Mouse (Mus musculus): ENCODE results near the gene Cct2.
A peak's percentile ranks its signal among the peaks of the same experiment; 100 is the strongest.

Cct2 gene

DNA sequence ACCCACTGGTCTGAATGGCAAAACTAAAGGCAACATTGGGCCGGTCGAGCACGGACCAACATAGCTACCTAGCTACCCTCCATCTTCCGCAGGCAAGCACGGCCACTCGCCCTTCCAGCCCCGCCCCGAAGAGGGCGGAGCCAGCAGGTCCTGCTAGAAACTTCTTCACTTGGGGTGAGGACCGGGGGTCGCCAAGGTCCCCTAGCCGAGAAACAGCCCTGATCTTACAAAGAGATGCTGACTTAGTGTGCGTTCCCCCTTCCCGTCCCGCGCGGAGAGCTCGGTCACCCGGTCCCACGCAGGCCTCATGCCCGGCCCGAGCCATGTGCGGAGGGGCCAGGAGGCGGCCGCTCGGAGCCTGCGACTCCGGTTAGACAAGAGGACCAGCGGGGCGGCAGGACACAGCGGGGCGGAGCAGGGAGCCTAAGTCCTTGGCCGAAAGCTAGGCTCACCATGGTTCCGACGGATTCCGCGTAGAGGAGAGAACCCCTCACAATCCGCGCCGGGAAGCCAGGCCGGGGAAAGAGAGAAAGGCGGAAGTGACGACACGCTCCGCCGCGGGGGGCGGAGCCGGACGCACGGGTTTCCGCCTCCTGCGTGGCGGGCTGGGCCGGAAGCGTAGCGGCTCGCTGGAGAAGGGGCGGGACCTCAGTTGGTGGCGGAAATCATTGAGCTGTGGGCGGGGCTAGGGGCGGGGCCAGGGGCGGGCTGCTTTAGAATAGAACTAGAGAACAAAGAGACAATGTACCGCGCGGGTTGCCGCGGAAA lies at the start of gene Cct2:
Cct2 (minus strand) TSS at position 561 of the 768 bp plus-strand sequence.
- DNase-seq = peak; percentile 92

DNA sequence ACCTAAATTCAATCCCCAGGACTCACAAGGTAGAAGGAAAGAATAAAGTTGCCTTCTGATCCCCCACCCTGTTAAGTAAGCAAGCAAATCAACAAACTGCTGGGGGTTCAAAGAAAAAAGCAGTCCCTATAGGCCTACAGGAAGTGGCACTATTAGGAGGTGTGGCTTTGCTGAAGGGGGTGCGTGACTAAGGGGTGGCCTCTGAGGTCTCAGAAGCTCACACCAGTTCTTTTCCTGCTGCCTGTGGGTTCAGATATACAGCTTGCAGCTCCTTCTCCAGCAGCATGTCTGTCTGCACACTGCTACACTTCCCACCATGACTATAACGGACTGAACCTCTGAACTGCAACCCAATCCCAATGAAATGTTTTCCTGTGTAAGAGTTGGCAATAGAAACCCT lies 48.9 kb upstream of the Cct2 start:
- DNase-seq = no peak

DNA sequence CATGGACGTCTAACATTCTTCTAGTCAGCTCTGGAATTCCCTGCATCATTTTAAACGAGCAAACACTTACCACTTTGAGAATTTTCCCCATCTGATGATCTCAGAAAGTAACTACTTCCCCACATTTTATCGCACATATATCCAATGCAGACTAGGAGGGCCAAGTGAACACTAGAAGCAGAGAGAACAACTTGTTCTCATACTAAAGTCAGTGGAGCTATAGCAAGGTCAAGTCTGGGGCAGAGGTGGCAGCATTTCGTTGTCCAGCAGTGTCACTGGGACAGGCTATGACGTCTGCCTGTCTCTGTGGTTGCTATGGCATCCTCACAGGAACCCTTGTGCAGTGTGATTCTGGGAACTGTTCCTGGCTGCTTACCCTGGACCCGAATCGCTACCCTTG lies 47.8 kb upstream of the Cct2 start:
- DNase-seq = no peak

DNA sequence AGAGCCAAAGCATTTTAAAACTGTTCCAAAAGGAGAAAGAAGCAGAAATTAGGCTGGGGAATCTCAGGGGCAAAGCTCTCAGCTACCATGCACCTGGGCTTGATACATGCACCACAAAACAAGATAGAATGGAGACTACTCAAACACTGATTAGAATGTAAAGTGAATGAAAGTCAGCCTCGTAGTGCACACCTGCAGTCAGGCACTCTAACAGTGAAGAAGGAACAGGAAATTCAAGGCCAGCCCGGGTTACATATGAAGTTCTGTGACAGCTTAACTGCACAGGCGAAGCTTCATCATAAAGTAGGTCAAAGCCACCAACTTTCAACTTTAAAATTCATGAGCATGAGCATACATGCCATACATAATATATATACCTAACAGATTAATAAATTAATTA lies 46.7 kb upstream of the Cct2 start:
- no peak for DNase-seq

DNA sequence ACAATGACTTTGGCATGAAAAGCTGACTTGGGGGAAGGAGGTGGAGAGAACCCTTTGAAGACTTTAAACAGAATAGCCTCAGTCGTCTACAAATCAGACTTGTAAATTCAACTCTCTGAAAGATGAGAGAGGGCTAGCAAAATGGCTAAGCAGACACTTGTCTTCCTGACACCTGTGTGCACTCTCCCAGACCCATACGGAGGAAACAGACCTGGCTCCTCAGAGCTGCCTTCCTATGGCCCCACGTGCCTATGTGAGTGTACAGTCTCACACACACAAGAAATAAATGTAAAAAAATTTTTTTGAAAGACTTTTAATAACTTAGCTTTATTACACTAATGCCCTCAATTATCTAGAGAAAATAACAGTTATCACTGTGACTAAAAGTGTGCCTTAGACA lies 43.1 kb upstream of the Cct2 start:
- no peak for DNase-seq

GRCm38 (mm10) chr10:117106244-117106643 lies 42.6 kb upstream of the Cct2 start:
- no peak for DNase-seq

GRCm38 (mm10) chr10:117105015-117105414 lies 41.4 kb upstream of the Cct2 start:
- no peak for DNase-seq

DNA sequence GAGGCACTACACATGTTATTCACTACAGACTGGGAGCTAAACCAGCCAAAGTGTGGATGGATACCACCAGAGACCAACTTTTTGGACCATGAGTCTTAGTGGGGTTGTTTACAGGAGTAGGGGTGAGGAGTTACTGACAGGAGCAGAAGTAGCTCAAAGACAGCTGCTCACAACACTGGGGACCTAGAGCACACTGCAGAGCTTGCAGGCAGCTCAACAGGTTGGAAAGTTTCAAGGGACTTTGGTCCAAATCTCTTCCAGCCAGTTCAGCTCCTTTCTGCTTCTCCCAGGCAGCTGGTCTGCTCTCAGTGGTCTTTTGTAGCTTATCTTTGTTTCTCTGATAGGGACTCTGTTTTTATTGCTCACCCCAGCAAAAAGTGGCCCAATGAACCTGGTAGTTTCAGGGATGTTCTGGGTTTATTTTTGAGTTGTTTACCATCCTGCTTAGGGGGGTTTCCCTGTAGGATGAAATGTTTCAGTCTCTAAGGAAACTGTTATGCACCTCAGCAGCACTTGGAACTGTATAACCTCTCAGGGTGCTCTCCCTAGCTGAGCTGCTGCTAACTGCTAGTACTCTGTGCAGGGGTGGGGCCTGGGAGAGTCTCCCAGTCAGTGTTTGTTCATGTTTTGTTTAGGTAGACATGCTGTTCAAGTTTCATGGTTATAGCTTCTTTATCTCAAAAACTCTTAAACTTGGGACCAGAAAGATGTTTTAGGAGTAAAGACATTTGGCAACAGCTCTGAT lies 40.4 kb upstream of the Cct2 start:
- DNase-seq = no peak

DNA sequence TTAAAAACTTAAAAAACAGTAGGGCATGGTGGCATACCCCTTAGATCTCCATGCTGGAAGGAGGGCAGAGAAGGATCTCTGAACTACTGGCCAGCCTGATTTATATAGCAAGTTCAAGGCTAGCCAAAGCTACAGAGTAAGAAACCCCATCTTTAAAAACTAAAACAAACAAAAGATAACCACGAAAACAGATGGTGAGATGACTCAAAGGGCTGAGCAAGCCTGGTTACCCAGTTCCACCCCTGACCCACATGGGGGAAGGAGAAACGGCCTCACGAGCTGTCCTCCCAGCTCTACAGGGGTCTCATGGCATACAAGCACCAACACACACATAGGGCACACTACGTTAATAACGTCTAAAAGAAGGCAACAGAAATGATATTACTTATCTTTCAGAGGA lies 36.6 kb upstream of the Cct2 start:
- DNase-seq = no peak

DNA sequence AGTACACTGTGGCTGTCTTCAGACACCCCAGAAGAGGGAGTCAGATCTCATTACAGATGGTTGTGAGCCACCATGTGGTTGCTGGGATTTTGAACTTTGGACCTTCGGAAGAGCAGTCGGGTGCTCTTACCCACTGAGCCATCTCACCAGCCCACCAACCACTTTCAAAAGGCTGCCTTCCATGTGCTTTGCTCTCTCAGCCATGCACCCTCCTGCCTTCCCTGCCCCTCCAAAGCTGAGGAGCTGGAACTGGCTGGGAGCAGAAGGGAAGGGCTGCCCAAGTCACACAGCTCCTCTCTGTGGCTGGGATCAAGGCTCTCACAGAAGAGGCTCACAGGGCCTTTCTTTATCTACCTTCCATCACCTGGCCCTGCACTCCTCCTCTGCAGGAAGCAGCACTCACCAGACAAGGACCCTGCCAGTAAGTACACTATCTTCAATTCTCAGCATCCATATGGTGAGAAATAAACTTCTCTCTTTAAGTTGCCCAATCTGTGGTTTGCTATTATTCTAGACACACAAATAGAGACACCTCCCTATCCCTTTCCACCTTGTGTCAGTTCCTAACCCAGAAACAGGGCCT lies 33.6 kb upstream of the Cct2 start:
- no peak for DNase-seq

- DNase-seq = no peak
These were observed 32.5 kb upstream of the Cct2 start for GRCm38 (mm10) chr10:117096096-117096495.

DNA sequence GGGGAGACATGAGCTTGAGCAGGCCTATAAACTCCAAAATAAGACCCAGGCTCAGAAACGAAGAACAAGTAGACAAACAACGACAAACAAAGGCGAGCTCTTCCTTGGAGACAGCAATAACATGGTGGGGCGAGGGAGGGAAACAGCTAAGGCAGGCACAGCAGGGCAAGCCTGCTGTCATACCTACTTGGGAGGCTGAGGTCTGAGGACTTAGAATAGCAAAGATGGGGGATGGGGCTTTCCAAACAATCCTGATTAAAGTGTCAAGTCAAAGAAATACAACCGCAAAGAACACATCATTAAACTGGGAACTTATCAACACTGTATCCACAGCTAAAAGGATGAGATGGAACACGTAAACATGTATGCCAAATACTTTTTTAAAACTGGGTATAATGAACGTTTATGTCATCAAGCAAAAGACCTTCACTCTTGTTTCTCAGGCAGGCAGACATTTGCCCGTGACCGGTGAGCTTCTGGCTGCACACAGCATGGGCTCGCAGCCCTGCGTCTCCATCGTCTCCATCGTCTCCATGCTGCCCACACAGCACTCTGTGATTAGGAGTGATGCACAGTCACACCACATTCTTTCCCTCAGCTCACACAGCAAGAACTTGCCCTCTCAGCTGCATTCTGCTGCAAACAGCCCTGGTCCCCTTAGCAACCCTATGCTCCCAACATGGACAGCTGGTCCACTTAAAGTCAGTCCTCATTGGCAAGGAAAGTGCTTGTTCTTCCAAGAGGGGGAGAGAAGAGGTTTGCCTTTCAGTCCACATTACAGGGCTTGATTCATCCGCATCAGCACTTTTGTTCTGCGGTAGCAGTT lies 31.1 kb upstream of the Cct2 start:
- no peak for DNase-seq

- DNase-seq = no peak
These were observed 26.0 kb upstream of the Cct2 start for GRCm38 (mm10) chr10:117089628-117090027.

GRCm38 (mm10) chr10:117081914-117082359 lies 18.3 kb upstream of the Cct2 start:
- DNase-seq = no peak

DNA sequence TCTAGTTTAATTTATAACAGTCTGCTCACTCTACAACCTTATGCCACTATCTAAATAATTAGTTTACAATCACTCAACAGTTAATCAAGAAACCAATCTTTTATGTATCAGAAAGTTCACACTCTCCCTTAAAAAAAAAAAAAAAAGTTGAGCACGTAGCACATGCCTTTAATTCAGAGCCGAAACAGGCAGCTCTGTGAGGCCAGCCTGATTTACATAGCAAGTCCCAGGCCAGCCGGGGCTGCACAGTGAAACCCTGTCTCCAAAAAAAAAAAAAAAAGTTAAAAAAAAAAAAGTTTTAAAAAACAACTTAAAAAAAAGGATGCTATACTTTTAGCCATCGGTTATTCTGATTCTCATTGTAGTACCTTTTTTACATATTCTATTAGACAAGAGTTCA lies 17.7 kb upstream of the Cct2 start:
- DNase-seq = no peak

- DNase-seq = peak; percentile 13
These were observed 14.7 kb upstream of the Cct2 start for GRCm38 (mm10) chr10:117078284-117078683.

DNA sequence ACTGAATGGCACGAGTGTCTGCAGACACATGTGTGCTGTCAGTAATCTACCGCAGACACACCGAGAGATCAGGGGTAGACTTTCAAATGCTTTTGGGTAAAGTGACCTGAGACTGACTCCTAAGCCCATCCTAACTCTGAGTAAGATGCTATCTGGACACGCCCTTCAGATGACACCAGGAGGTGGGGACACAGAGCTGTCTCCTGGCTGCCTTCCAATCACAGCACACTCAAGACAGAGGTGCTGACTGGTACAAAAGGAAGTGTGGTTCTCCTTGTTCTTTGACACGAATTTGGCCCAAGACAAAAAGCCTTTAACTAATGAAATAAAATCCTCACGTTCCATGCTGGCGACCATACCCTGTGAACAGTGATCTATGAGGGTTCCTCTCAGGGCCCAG lies 9.6 kb upstream of the Cct2 start:
- DNase-seq = no peak

DNA sequence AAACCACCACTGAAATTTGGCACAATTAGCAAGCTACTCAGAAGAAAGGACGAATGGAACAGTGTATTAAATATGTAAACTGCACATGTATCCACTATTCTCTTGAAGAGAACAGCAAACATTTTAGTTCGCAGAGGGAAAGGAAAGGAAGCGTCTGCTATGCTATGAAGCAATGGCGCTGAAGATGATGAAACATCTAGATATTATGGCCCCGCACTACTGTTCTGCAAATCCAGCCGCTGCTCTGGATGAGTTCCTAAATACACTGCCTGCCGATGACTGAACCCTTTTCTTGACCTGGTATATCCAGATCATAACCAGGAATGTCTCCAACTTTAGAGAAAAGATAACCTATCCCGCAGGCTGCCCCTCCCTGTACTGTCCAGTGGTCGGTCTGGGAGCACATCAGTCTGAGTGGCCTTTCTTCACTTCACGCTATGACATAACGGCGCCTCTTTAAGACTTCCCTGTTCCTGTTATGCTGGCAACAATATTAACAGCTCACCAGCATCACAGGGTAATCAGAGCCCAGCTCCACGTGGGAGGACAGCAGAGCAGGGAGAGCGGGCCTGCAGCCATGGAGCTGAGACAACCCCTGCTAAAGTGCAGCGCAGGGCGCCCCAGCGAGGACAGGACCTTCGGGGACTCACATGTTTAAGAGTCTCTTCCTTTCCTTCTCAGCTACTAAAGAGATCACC lies 8.7 kb upstream of the Cct2 start:
- no peak for DNase-seq

- no peak for DNase-seq
These were observed 5.5 kb upstream of the Cct2 start for GRCm38 (mm10) chr10:117069109-117069508.

DNA sequence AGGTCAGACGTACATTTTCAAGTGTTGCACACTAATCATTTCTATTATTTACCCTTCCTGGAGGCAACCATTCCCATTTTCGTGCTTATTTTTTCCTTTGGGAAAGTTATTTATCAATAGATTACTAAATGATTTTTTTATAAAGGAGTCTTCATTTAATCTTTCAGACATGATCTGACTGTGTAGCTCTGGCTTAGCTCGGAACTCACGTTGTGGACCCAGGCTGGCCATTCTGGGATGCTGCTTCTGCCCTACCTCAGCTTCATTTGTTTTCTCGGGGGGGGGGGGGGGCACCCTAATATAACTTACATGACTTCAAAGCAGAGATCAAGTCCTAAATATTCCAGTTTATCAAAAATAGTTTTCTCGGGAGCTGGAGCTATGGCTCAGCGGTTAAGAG lies 462 bp upstream of the Cct2 start:
- DNase-seq = no peak

GRCm38 (mm10) chr10:117062894-117063253 lies 740 bp downstream of the Cct2 start:
- no peak for DNase-seq

- DNase-seq = no peak
These were observed 7.9 kb downstream of the Cct2 start for GRCm38 (mm10) chr10:117055668-117056067.
